Mouse (Mus musculus) E14TG2a.4 (cell line): ENCODE results near the gene Arl4d.

Experiments
- CTCF ChIP-seq: conservative IDR thresholded peaks from 2 replicates; pipeline ENCODE4 v1.5.1; 2014; ENCODE audit warnings: low read length
- NANOG ChIP-seq: IDR thresholded peaks from 2 replicates; pipeline ENCODE4 v1.6.1; 2014; ENCODE audit warnings: borderline replicate concordance, low read length, mixed read lengths
- POU5F1 ChIP-seq: IDR thresholded peaks from 2 replicates; pipeline ENCODE4 v1.6.1; 2014; ENCODE audit warnings: low read length, borderline replicate concordance

DNA sequence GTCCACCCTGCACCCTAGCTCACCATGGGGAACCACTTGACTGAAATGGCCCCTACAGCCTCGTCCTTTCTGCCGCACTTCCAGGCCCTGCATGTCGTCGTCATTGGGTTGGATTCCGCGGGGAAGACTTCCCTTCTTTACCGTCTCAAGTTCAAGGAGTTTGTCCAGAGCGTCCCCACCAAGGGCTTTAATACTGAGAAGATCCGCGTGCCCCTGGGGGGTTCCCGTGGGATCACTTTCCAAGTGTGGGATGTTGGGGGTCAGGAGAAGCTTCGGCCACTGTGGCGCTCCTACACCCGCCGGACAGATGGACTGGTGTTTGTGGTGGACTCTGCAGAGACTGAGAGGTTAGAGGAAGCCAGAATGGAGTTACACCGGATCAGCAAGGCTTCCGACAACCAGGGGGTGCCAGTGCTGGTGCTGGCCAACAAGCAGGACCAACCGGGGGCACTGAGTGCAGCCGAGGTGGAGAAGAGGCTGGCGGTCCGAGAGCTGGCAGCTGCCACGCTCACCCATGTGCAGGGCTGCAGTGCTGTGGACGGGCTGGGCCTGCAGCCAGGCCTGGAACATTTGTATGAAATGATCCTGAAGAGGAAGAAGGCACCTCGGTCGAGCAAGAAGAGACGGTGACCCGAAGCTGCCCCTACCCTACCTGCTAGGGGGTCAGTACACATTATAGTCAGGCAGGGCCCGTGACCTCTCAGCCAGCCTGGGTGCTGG is 1.4 kb downstream of the Arl4d start:
- no peak for TF ChIP-seq CTCF
- no peak for TF ChIP-seq POU5F1
- no peak for TF ChIP-seq NANOG
